Mouse (Mus musculus) lung, adult 2 months (tissue): ENCODE measurements around the gene Tprn.

Experiments
- CTCF ChIP-seq: fragments of 200-500 bp; IDR thresholded peaks from 2 replicates; pipeline ENCODE4 v1.5.1; 2011; ENCODE audit warnings: mild to moderate bottlenecking, low read length, control low read depth; ENCODE audit not compliant: insufficient read depth
- POLR2A ChIP-seq: fragments of 200-500 bp; IDR thresholded peaks from 2 replicates; pipeline ENCODE4 v1.6.1; 2011; ENCODE audit warnings: low read depth, mild to moderate bottlenecking, control low read depth, low read length, borderline replicate concordance; ENCODE audit errors: extremely low read depth

GRCm38 (mm10) chr2:25303452-25303851 lies 41.0 kb downstream of the Tprn start:
- TF ChIP-seq CTCF (no peak), POLR2A (no peak)
